Mouse (Mus musculus) midbrain, embryonic 16.5 days (tissue): ENCODE results near the gene Cacna1c. TPM values are rescaled to one million over a fixed set of nuclear protein-coding genes. Genes with fewer than 3 reads are reported as not detected.

Experiments
- ATAC-seq: fragments of 200-750 bp; cut with Nextera tagmentation; 2 replicates; pipeline ENCODE4 v1.8.0; 2017; ENCODE audit warnings: moderate TSS enrichment
- H3K27ac ChIP-seq: fragments of 300-500 bp; sonication (generic); 2 replicates; pipeline ENCODE4 v1.5.1; 2014; ENCODE audit warnings: mild to moderate bottlenecking, low read length, mixed read lengths
- H3K27me3 ChIP-seq: fragments of 300-500 bp; sonication (generic); 2 replicates; pipeline ENCODE4 v1.6.1; 2014; ENCODE audit warnings: low read depth, low read length, mixed read lengths; ENCODE audit not compliant: control insufficient read depth, insufficient read depth
- H3K36me3 ChIP-seq: fragments of 300-500 bp; sonication (generic); 2 replicates; pipeline ENCODE4 v1.6.1; 2014; ENCODE audit warnings: mild to moderate bottlenecking, low read length, moderate library complexity, mixed read lengths; ENCODE audit not compliant: control insufficient read depth, insufficient read depth
- H3K4me1 ChIP-seq: fragments of 300-500 bp; sonication (generic); 2 replicates; pipeline ENCODE4 v1.6.1; 2014; ENCODE audit warnings: mild to moderate bottlenecking, low read length, mixed read lengths; ENCODE audit not compliant: control insufficient read depth, insufficient read depth
- H3K4me2 ChIP-seq: fragments of 300-500 bp; sonication (generic); 2 replicates; pipeline ENCODE4 v1.6.1; 2014; ENCODE audit warnings: mild to moderate bottlenecking, low read length, mixed read lengths
- H3K4me3 ChIP-seq: fragments of 300-500 bp; sonication (generic); 2 replicates; pipeline ENCODE4 v1.5.1; 2014; ENCODE audit warnings: low read depth, mild to moderate bottlenecking, low read length, moderate library complexity, mixed read lengths
- H3K9ac ChIP-seq: fragments of 300-500 bp; sonication (generic); 2 replicates; pipeline ENCODE4 v1.6.1; 2014; ENCODE audit warnings: low read depth, low read length, mixed read lengths
- H3K9me3 ChIP-seq: fragments of 300-500 bp; sonication (generic); replicated peaks from 2 replicates; pipeline ENCODE4 v1.6.1; 2014; ENCODE audit warnings: mild to moderate bottlenecking, low read length, mixed read lengths; ENCODE audit not compliant: control insufficient read depth, poor library complexity, severe bottlenecking
- WGBS: fragments of 180-500 bp; shearing (Covaris S2); extraction: QIAGEN DNeasy Blood & Tissue Kit; methylation state at CpG from one replicate; pipeline ENCODE4 v1.1.7; 2014; 5-methylcytosine and 5-hydroxymethylcytosine counted together
- polyA plus RNA-seq: library from polyadenylated mRNA; unstranded; fragments of >200 nt; fragmentation: Nextera tagmentation; extraction: Ambion mirVana; gene quantifications from 2 replicates; pipeline ENCODE4 v1.2.1, GENCODE M21; 2015

Cacna1c gene
- polyA plus RNA-seq, 1 experiment from 2014 or later: 8.1 TPM

- Histone ChIP-seq H3K27me3 (no peaks in the 10 kb centered on the region), H3K9ac (no peak overlapping the region), H3K9me3 (no peaks in the 10 kb centered on the region), H3K27ac (no peak overlapping the region), H3K4me1 (peaks cover 5% of the 10 kb centered on the region), H3K4me2 (no peak overlapping the region), H3K36me3 (no peaks in the 10 kb centered on the region), H3K4me3 (no peak overlapping the region)
- no peak for ATAC-seq
- 89% methylated on average over 3 of the region's 3 CpGs for WGBS
Measured at GRCm38 (mm10) chr6:118787933-118788332, 408.3 kb downstream of the Cacna1c start.

GRCm38 (mm10) chr6:118780280-118780679 is 415.9 kb downstream of the Cacna1c start:
- Histone ChIP-seq H3K36me3 (peaks cover 6% of the 10 kb centered on the region; the same call in 1 of the 2 replicates), H3K4me1 (0 out of 2 replicates have a peak, but pooled peaks cover 4% of the 10 kb centered on the region), H3K27ac (no peak overlapping the region), H3K27me3 (no peaks in the 10 kb centered on the region), H3K9me3 (no peaks in the 10 kb centered on the region), H3K9ac (no peak overlapping the region), H3K4me2 (no peak overlapping the region), H3K4me3 (no peak overlapping the region)
- ATAC-seq: no peak
- WGBS: 78% methylated on average over 7 of the region's 7 CpGs

- 0 out of 2 replicates have a peak, but pooled peaks cover 4% of the 10 kb centered on the region for H3K4me1 ChIP-seq
- no peaks in the 10 kb centered on the region for H3K27me3 ChIP-seq
- WGBS: 90% methylated on average over 8 of the region's 8 CpGs
- H3K9ac ChIP-seq: no peak overlapping the region
- peaks cover 11% of the 10 kb centered on the region for H3K36me3 ChIP-seq
- H3K9me3 ChIP-seq: peaks cover 5% of the 10 kb centered on the region; the same call in 1 of the 2 replicates
- ATAC-seq: no peak
- no peak overlapping the region for H3K27ac ChIP-seq
- H3K4me2 ChIP-seq: no peak overlapping the region
- H3K4me3 ChIP-seq: no peak overlapping the region
Measured at GRCm38 (mm10) chr6:118779201-118779600, 417.0 kb downstream of the Cacna1c start.

- no peak overlapping the region for H3K4me2 ChIP-seq
- H3K27me3 ChIP-seq: no peaks in the 10 kb centered on the region
- H3K27ac ChIP-seq: no peak overlapping the region
- peaks cover 5% of the 10 kb centered on the region; the same call in 1 of the 2 replicates for H3K9me3 ChIP-seq
- H3K4me1 ChIP-seq: 0 out of 2 replicates have a peak, but pooled peaks cover 4% of the 10 kb centered on the region
- WGBS: 73% methylated on average over 8 of the region's 8 CpGs
- no peak overlapping the region for H3K9ac ChIP-seq
- H3K4me3 ChIP-seq: no peak overlapping the region
- no peak for ATAC-seq
- peaks cover 11% of the 10 kb centered on the region for H3K36me3 ChIP-seq
Measured at GRCm38 (mm10) chr6:118777457-118777856, 418.8 kb downstream of the Cacna1c start.

- H3K27ac ChIP-seq: no peak overlapping the region
- H3K9me3 ChIP-seq: peaks cover 5% of the 10 kb centered on the region; the same call in 1 of the 2 replicates
- H3K4me2 ChIP-seq: no peak overlapping the region
- no peak for ATAC-seq
- H3K36me3 ChIP-seq: peaks cover 11% of the 10 kb centered on the region
- H3K9ac ChIP-seq: no peak overlapping the region
- H3K4me3 ChIP-seq: no peak overlapping the region
- no peaks in the 10 kb centered on the region for H3K27me3 ChIP-seq
- 82% methylated on average over 9 of the region's 9 CpGs for WGBS
- H3K4me1 ChIP-seq: 0 out of 2 replicates have a peak, but pooled peaks cover 4% of the 10 kb centered on the region
Measured at GRCm38 (mm10) chr6:118776459-118776858, 419.8 kb downstream of the Cacna1c start.

GRCm38 (mm10) chr6:118772581-118772980 is 423.6 kb downstream of the Cacna1c start:
- no peaks in the 10 kb centered on the region for H3K27me3 ChIP-seq
- no peak overlapping the region for H3K4me3 ChIP-seq
- no peaks in the 10 kb centered on the region for H3K4me1 ChIP-seq
- H3K4me2 ChIP-seq: no peak overlapping the region
- H3K9me3 ChIP-seq: peaks cover 5% of the 10 kb centered on the region; the same call in 1 of the 2 replicates
- no peak overlapping the region for H3K27ac ChIP-seq
- no peak overlapping the region for H3K9ac ChIP-seq
- peaks cover 11% of the 10 kb centered on the region for H3K36me3 ChIP-seq
- no peak for ATAC-seq
- 95% methylated on average over 6 of the region's 6 CpGs for WGBS

- Histone ChIP-seq H3K9ac (no peak overlapping the region), H3K36me3 (peaks cover 11% of the 10 kb centered on the region), H3K4me1 (no peaks in the 10 kb centered on the region), H3K4me3 (no peak overlapping the region), H3K4me2 (no peak overlapping the region), H3K27ac (no peak overlapping the region), H3K9me3 (peaks cover 5% of the 10 kb centered on the region; the same call in 1 of the 2 replicates), H3K27me3 (no peaks in the 10 kb centered on the region)
- no peak for ATAC-seq
- 88% methylated on average over 4 of the region's 4 CpGs for WGBS
Measured at GRCm38 (mm10) chr6:118771121-118771520, 425.1 kb downstream of the Cacna1c start.

GRCm38 (mm10) chr6:118770396-118770795 is 425.8 kb downstream of the Cacna1c start:
- H3K4me1 ChIP-seq: no peaks in the 10 kb centered on the region
- H3K27ac ChIP-seq: no peak overlapping the region
- peaks cover 6% of the 10 kb centered on the region for H3K36me3 ChIP-seq
- H3K4me2 ChIP-seq: no peak overlapping the region
- no peak overlapping the region for H3K9ac ChIP-seq
- ATAC-seq: no peak
- peaks cover 5% of the 10 kb centered on the region; the same call in 1 of the 2 replicates for H3K9me3 ChIP-seq
- H3K27me3 ChIP-seq: no peaks in the 10 kb centered on the region
- 78% methylated on average over 6 of the region's 6 CpGs for WGBS
- H3K4me3 ChIP-seq: no peak overlapping the region

GRCm38 (mm10) chr6:118769792-118770191 is 426.4 kb downstream of the Cacna1c start:
- Histone ChIP-seq H3K4me1 (no peaks in the 10 kb centered on the region), H3K36me3 (peaks cover 1% of the 10 kb centered on the region; the same call in 1 of the 2 replicates), H3K4me2 (no peak overlapping the region), H3K27ac (no peak overlapping the region), H3K9me3 (peaks cover 1% of the 10 kb centered on the region; the same call in 1 of the 2 replicates), H3K4me3 (no peak overlapping the region), H3K9ac (no peak overlapping the region), H3K27me3 (no peaks in the 10 kb centered on the region)
- no peak for ATAC-seq
- 95% methylated on average over 8 of the region's 8 CpGs for WGBS
